Mouse (Mus musculus) monocyte, adult 5-6 weeks (primary cell): Measurements from ENCODE around the gene Vamp4. TPM values are rescaled to one million over a fixed set of nuclear protein-coding genes. Genes with fewer than 3 reads are reported as not detected.
"Not testable (repeated sequence)": the region's sequence is repeated elsewhere in the genome, so short reads cannot be mapped to it uniquely, and the experiment has no call there.

Experiments
- ATAC-seq: fragments of 153-309, 156-312 bp; replicated peaks from 2 replicates; pipeline ENCODE4 v1.8.0; 2017; ENCODE audit warnings: mild to moderate bottlenecking; ENCODE audit not compliant: low TSS enrichment, insufficient number of reproducible peaks, severe bottlenecking, poor library complexity, low FRiP score
- total RNA-seq: library from RNA; stranded (forward); fragments of 200-1000, 200-491, 200-594 nt; gene quantifications from 3 replicates; pipeline ENCODE4 v1.2.3, GENCODE M21; 2017

The Vamp4 gene
- total RNA-seq, 1 experiment from 2014 or later: 94.8 TPM

GRCm38 (mm10) chr1:162582884-162583283 lies 12.6 kb downstream of the Vamp4 start:
- no peak for ATAC-seq

GRCm38 (mm10) chr1:162586282-162586681 lies 16.0 kb downstream of the Vamp4 start:
- no peak for ATAC-seq

- no peak for ATAC-seq
Measured at GRCm38 (mm10) chr1:162588606-162589005, 18.3 kb downstream of the Vamp4 start.

- ATAC-seq: no peak
Measured at GRCm38 (mm10) chr1:162589443-162589842, 19.1 kb downstream of the Vamp4 start.

DNA sequence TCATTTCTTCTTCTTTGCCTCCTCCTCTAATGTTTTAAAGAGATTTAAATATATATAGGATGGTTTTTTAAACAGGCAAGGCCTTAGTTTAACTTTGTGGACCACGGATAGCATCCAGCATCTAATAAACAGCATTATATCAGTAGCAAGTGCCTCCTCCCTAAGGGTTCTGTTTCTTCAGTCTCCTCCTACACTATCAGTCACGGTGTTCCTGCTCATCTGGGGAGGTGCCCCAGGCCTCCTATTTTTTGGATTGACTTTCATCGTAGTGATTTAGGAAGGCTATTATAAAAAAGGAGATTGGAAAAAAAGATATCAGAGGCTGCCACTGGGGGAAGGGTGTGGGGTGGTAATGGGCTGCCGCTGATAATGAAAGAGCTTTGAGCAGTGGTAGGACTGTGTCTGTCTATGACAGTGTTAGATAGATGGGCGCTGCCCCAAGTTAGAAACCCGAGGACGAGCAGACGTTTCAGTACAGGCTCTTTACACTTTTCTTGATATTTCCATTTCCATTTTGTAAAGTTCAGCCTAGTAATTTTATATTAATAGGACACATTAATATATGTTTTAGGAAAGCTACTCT lies 20.2 kb downstream of the Vamp4 start:
- ATAC-seq: no peak

- no peak for ATAC-seq
Measured at GRCm38 (mm10) chr1:162597379-162598102, 27.2 kb downstream of the Vamp4 start.

- ATAC-seq: no peak
Measured at GRCm38 (mm10) chr1:162599617-162600016, 29.3 kb downstream of the Vamp4 start.

GRCm38 (mm10) chr1:162601288-162601687 lies 31.0 kb downstream of the Vamp4 start:
- ATAC-seq: no peak

DNA sequence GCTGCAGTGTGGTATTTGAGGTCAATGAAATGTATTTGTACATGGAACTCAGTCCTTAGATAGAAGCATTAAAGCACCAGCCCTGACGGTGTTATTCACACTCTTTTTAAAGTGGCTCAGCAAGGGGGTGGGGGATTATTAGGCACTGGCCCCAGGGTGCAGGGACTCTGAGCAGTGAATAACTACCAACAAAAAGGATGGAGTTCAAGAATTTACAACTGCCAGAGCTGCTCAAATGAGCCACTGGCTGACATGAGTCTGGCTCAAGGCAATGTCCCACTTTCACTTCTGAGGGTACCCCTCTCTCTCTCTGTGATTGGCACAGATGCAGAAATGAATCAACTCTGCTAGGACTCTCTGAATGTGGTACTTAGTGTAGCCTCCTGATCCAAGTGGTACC lies 37.8 kb downstream of the Vamp4 start:
- no peak for ATAC-seq

DNA sequence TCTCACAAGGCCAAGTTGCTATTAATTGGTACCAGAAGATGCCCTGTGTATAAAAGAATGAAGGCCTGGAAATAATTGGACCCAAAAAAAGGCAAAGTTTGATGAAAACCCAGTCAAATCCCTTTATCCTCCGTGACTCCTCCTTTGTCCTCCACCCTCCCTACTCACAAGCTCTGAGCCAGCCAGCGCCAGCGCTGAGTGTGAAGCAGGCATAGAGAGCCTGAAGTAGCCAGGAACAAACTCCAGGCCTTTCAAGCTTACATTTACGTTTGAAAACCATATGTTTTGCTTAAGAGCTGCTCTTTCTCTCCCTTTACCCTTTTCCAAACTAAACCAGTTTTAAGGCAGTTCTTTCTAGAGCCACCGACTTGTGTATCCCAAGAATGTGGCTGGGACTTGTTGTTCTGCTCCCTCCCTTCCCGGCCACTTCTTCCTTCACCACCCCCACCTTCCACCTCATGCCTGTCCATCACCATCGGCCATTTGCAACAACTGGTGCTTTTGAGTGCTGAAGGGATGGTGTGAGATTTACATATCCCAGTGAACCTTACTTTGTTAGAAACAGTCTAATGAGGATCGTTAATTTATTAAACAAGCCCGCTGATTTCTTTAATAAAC lies 39.4 kb downstream of the Vamp4 start:
- no peak for ATAC-seq

GRCm38 (mm10) chr1:162611191-162611590 lies 40.9 kb downstream of the Vamp4 start:
- no peak for ATAC-seq

GRCm38 (mm10) chr1:162615511-162615910 lies 45.2 kb downstream of the Vamp4 start:
- peak; percentile 77 for ATAC-seq

DNA sequence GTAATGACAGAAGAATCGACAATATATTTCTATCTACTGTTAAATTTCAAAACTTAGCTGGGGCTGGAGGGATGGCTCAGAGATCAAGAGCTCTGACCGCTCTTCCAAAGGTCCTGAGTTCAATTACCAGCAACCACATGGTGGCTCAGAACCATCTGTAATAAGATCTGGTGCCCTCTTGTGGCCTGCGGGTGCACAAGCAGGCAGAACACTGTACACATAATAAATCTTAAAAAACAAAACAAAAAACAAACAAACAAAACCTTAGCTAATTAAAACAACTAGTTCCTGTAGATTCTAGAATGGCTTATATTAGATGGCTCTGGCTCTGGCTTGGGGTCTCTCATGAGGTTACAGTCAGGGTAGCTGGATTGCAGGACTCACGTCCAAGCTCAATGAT lies 50.2 kb downstream of the Vamp4 start:
- ATAC-seq: no peak

DNA sequence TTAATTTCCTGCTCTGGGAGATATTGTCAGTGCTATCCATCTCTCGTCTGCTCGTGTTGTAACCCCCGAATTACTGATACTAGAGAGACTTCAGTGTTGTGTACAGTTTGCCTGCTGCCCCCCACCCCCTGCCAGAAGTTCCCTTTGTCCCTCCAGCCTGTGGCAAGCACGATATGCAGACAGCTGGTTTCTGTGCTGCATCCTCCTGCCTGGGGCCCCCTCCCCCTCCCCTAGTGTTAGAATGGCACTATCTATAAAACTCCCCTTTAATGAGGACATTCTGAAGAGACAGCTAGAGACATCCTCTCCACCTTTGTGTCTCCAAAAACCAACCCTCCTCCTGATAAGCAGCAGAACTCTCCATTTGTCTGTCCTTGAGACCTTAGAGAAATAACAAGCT lies 53.6 kb downstream of the Vamp4 start:
- no peak for ATAC-seq

DNA sequence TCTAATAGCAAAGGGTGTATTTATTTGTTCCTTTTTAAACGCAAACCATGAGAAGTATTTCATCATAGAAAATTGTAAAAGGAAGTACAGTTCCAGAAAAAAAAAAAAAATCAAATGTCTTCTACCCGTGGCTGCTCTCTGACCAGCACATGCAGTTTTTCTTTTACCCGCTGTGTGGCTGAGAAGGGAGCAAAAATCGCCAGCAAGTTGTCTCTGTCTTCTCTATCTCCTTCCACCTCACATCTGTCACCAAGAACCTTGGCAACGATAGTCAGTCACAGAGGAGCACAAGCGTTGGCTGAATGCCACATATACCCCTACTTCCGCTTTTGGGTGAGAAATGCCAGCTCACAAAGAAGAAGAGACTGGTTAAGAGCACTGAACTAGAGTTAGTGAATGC lies 54.9 kb downstream of the Vamp4 start:
- peak; percentile 85 for ATAC-seq

- ATAC-seq: peak; percentile 23
Measured at GRCm38 (mm10) chr1:162627821-162628220, 57.5 kb downstream of the Vamp4 start.

- ATAC-seq: not testable (repeated sequence)
Measured at GRCm38 (mm10) chr1:162628326-162628725, 58.0 kb downstream of the Vamp4 start.

- ATAC-seq: not testable (repeated sequence)
Measured at GRCm38 (mm10) chr1:162635291-162635931, 65.1 kb downstream of the Vamp4 start.

DNA sequence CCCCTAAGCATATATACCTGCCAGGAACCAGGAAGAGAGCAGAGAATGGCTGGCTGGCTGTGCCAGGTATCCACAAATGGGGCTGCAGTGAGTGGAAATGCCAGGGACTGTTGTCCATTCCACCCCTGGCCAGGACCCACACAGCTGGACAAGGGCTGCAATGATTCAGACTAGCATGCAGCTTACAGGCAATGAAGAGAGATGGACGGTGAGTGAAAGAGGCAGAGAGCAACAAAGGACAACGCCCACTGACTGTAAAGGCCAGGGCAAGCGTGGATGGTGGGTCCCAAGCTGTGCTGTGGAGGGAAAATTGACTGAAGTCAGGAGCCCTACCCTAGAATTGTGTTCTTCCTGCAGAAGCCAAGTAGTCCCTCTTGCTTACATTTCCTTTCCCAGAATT lies 66.2 kb downstream of the Vamp4 start:
- ATAC-seq: no peak

DNA sequence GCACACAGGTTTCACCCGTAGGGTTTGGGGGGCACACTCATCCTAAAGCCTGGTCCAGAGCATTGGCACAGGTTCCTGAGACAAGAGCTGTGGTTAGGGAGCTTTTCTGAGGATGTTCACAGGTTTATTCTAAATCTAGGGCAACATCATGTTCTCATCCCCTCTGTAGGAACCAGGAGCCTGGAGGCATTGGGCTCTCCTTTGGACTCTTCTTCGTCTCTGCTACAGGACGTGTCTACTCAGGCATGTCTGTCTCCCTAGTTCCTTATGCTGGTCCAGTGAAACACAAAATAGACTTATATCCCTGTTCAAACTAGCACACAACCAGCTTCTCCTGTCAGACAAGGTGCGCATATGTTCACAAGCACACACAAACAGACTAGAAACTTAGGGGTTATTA lies 68.2 kb downstream of the Vamp4 start:
- no peak for ATAC-seq
